Mouse (Mus musculus): ENCODE results near the gene Agbl4.

Gene Agbl4

GRCm38 (mm10) chr4:110397618-110398045, at the start of gene Agbl4:
Gene Agbl4, plus strand, starts transcription at chr4:110397661.
- peak in 1 of 2 experiments; percentile 23 for DNase-seq (ENCODE audit: low spot score in 2 of 2)

GRCm38 (mm10) chr4:110350856-110351177, 46.6 kb upstream of the Agbl4 start:
- DNase-seq (ENCODE audit: low spot score in 2 of 2), result no peak

- peak; percentile 3 to 35 for DNase-seq (ENCODE audit: low spot score in 2 of 2)
Measured at GRCm38 (mm10) chr4:110351178-110352000, 46.1 kb upstream of the Agbl4 start, which contains the start of gene Elavl4. Gene Elavl4, minus strand, starts transcription at chr4:110351909.

GRCm38 (mm10) chr4:110352001-110352369, 45.5 kb upstream of the Agbl4 start:
- DNase-seq (ENCODE audit: low spot score in 2 of 2), result no peak

GRCm38 (mm10) chr4:110360568-110360967, 36.9 kb upstream of the Agbl4 start:
- DNase-seq (ENCODE audit: low spot score in 2 of 2), result no peak

- no peak for DNase-seq (ENCODE audit: low spot score in 2 of 2)
Measured at GRCm38 (mm10) chr4:110396221-110396620, 1.2 kb upstream of the Agbl4 start.

- DNase-seq (ENCODE audit: low spot score in 2 of 2), result no peak
Measured at GRCm38 (mm10) chr4:110420306-110420705, 22.8 kb downstream of the Agbl4 start.

- no peak for DNase-seq (ENCODE audit: low spot score in 2 of 2)
Measured at GRCm38 (mm10) chr4:110427653-110428052, 30.2 kb downstream of the Agbl4 start.

- peak in 1 of 2 experiments; percentile 12 for DNase-seq (ENCODE audit: low spot score in 2 of 2)
Measured at GRCm38 (mm10) chr4:110494371-110494770, 96.9 kb downstream of the Agbl4 start.

GRCm38 (mm10) chr4:110529804-110530203, 132.3 kb downstream of the Agbl4 start:
- DNase-seq (ENCODE audit: low spot score in 2 of 2), result no peak

GRCm38 (mm10) chr4:110549223-110549622, 151.8 kb downstream of the Agbl4 start:
- no peak for DNase-seq (ENCODE audit: low spot score in 2 of 2)

- no peak for DNase-seq (ENCODE audit: low spot score in 2 of 2)
Measured at GRCm38 (mm10) chr4:110597726-110598283, 200.3 kb downstream of the Agbl4 start.

- no peak for DNase-seq (ENCODE audit: low spot score in 2 of 2)
Measured at GRCm38 (mm10) chr4:110641417-110641816, 244.0 kb downstream of the Agbl4 start.

- DNase-seq (ENCODE audit: low spot score in 2 of 2), result no peak
Measured at GRCm38 (mm10) chr4:110662940-110663339, 265.5 kb downstream of the Agbl4 start.

- no peak for DNase-seq (ENCODE audit: low spot score in 2 of 2)
Measured at GRCm38 (mm10) chr4:110674121-110674520, 276.7 kb downstream of the Agbl4 start.

- DNase-seq (ENCODE audit: low spot score in 2 of 2), result no peak
Measured at GRCm38 (mm10) chr4:110735141-110735540, 337.7 kb downstream of the Agbl4 start.

GRCm38 (mm10) chr4:110757941-110758340, 360.5 kb downstream of the Agbl4 start:
- no peak for DNase-seq (ENCODE audit: low spot score in 2 of 2)

- DNase-seq (ENCODE audit: low spot score in 2 of 2), result no peak
Measured at GRCm38 (mm10) chr4:110788596-110788995, 391.1 kb downstream of the Agbl4 start.

- DNase-seq (ENCODE audit: low spot score in 2 of 2), result no peak
Measured at GRCm38 (mm10) chr4:110799902-110800301, 402.4 kb downstream of the Agbl4 start.

GRCm38 (mm10) chr4:110810947-110811346, 413.5 kb downstream of the Agbl4 start:
- DNase-seq (ENCODE audit: low spot score in 2 of 2), result no peak

GRCm38 (mm10) chr4:110832776-110833175, 435.3 kb downstream of the Agbl4 start:
- no peak for DNase-seq (ENCODE audit: low spot score in 2 of 2)

GRCm38 (mm10) chr4:110879719-110880443, 482.4 kb downstream of the Agbl4 start:
- DNase-seq (ENCODE audit: low spot score in 2 of 2), result no peak

GRCm38 (mm10) chr4:110916061-110916460, 518.6 kb downstream of the Agbl4 start:
- peak in 1 of 2 experiments; percentile 22 for DNase-seq (ENCODE audit: low spot score in 2 of 2)
